Mouse (Mus musculus) erythroblast, adult 5-6 weeks (primary cell): Measurements from ENCODE around the gene Tmem222. TPM values are rescaled to one million over a fixed set of nuclear protein-coding genes. Genes with fewer than 3 reads are reported as not detected.

Source experiments
- ATAC-seq: replicated peaks from 2 replicates; pipeline ENCODE4 v1.8.0; 2016; ENCODE audit warnings: moderate number of reproducible peaks, mild to moderate bottlenecking, moderate TSS enrichment, inconsistent platforms; ENCODE audit not compliant: poor library complexity, low FRiP score, severe bottlenecking
- total RNA-seq, 2 experiments: library from RNA; stranded (forward) in 1 of 2; stranded (reverse) in 1 of 2; fragments of 150-400 nt in 1 of 2; fragments of 200-764, 138-1000 nt in 1 of 2; gene quantifications; 2 replicates each; pipeline versions ENCODE4 v1.2.3 to v1.2.4; 2015 to 2017; ENCODE audit warnings: low replicate concordance in 2 of 2

Tmem222 gene
- total RNA-seq, 2 experiments from 2014 or later: 6.7 to 22.3 TPM

- no peak for ATAC-seq
Observed at GRCm38 (mm10) chr4:133257230-133257629, 20.4 kb downstream of the Tmem222 start.

- no peak for ATAC-seq
Observed at GRCm38 (mm10) chr4:133256820-133257219, 20.8 kb downstream of the Tmem222 start.

- no peak for ATAC-seq
Observed at GRCm38 (mm10) chr4:133255392-133255791, 22.2 kb downstream of the Tmem222 start.

- no peak for ATAC-seq
Observed at GRCm38 (mm10) chr4:133253412-133253811, 24.2 kb downstream of the Tmem222 start.

GRCm38 (mm10) chr4:133252089-133252488, 25.5 kb downstream of the Tmem222 start:
- no peak for ATAC-seq

GRCm38 (mm10) chr4:133251214-133251613, 26.4 kb downstream of the Tmem222 start:
- no peak for ATAC-seq

- peak; percentile 58 for ATAC-seq
Observed at GRCm38 (mm10) chr4:133250609-133251008, 27.0 kb downstream of the Tmem222 start.

GRCm38 (mm10) chr4:133247806-133248449, 29.7 kb downstream of the Tmem222 start:
- peak; percentile 64 for ATAC-seq

GRCm38 (mm10) chr4:133247072-133247471, 30.5 kb downstream of the Tmem222 start:
- no peak for ATAC-seq

- no peak for ATAC-seq
Observed at GRCm38 (mm10) chr4:133244289-133244688, 33.3 kb downstream of the Tmem222 start.

GRCm38 (mm10) chr4:133243538-133243937, 34.1 kb downstream of the Tmem222 start:
- no peak for ATAC-seq

GRCm38 (mm10) chr4:133242710-133243109, 34.9 kb downstream of the Tmem222 start:
- no peak for ATAC-seq

- ATAC-seq: no peak
Observed at GRCm38 (mm10) chr4:133241910-133242309, 35.7 kb downstream of the Tmem222 start.

GRCm38 (mm10) chr4:133240934-133241908, 36.4 kb downstream of the Tmem222 start:
- peak; percentile 88 for ATAC-seq

GRCm38 (mm10) chr4:133240490-133240921, 37.1 kb downstream of the Tmem222 start, which contains the start of gene Map3k6:
Gene Map3k6, plus strand, starts transcription at chr4:133240818.
- peak; percentile 44 for ATAC-seq

- ATAC-seq: no peak
Observed at GRCm38 (mm10) chr4:133237911-133238310, 39.7 kb downstream of the Tmem222 start.

GRCm38 (mm10) chr4:133235415-133235814, 42.2 kb downstream of the Tmem222 start:
- no peak for ATAC-seq

GRCm38 (mm10) chr4:133234771-133235170, 42.8 kb downstream of the Tmem222 start:
- ATAC-seq: no peak

GRCm38 (mm10) chr4:133233285-133233976, 44.2 kb downstream of the Tmem222 start:
- ATAC-seq: no peak

GRCm38 (mm10) chr4:133229582-133229981, 48.0 kb downstream of the Tmem222 start:
- ATAC-seq: no peak
